Mouse (Mus musculus) neural tube, embryonic 11.5 days (tissue): ENCODE results near the gene Zfp329. TPM values are rescaled to one million over a fixed set of nuclear protein-coding genes. Genes with fewer than 3 reads are reported as not detected.
"Not testable (repeated sequence)": the region's sequence is repeated elsewhere in the genome, so short reads cannot be mapped to it uniquely, and the experiment has no call there.

Source experiments
- ATAC-seq: fragments of 200-750 bp; cut with Nextera tagmentation; 2 replicates; pipeline ENCODE4 v1.8.0; 2017; ENCODE audit warnings: moderate number of reproducible peaks, mild to moderate bottlenecking, moderate TSS enrichment, moderate library complexity; ENCODE audit not compliant: insufficient read depth, low FRiP score, low TSS enrichment
- DNase-seq: peaks from one replicate; pipeline ENCODE4 v3.0.0-alpha.2; 2015; ENCODE audit warnings: low spot score
- H3K27ac ChIP-seq: fragments of 300-500 bp; sonication (generic); 2 replicates; pipeline ENCODE4 v1.5.1; 2014; ENCODE audit warnings: low read depth, mild to moderate bottlenecking, low read length
- H3K27me3 ChIP-seq: fragments of 300-500 bp; sonication (generic); 2 replicates; pipeline ENCODE4 v1.6.1; 2014; ENCODE audit warnings: mild to moderate bottlenecking, low read length, mixed read lengths; ENCODE audit not compliant: control insufficient read depth, insufficient read depth
- H3K36me3 ChIP-seq: fragments of 300-500 bp; sonication (generic); 2 replicates; pipeline ENCODE4 v1.6.1; 2014; ENCODE audit warnings: mild to moderate bottlenecking, low read length, moderate library complexity, mixed read lengths; ENCODE audit not compliant: control insufficient read depth, insufficient read depth
- H3K4me1 ChIP-seq: fragments of 300-500 bp; sonication (generic); 2 replicates; pipeline ENCODE4 v1.6.1; 2014; ENCODE audit warnings: low read length, mixed read lengths; ENCODE audit not compliant: control insufficient read depth, insufficient read depth
- H3K4me2 ChIP-seq: fragments of 300-500 bp; sonication (generic); 2 replicates; pipeline ENCODE4 v1.6.1; 2014; ENCODE audit warnings: low read depth, mild to moderate bottlenecking, moderate library complexity
- H3K4me3 ChIP-seq: fragments of 300-500 bp; sonication (generic); 2 replicates; pipeline ENCODE4 v1.5.1; 2014; ENCODE audit warnings: low read depth, low read length
- H3K9ac ChIP-seq: fragments of 300-500 bp; sonication (generic); 2 replicates; pipeline ENCODE4 v1.6.1; 2014; ENCODE audit warnings: mild to moderate bottlenecking, low read length
- H3K9me3 ChIP-seq: fragments of 300-500 bp; sonication (generic); 2 replicates; pipeline ENCODE4 v1.6.1; 2016; ENCODE audit warnings: low read length; ENCODE audit not compliant: control insufficient read depth
- WGBS: fragments of 180-500 bp; shearing (Covaris S2); extraction: QIAGEN DNeasy Blood & Tissue Kit; methylation state at CpG from one replicate; pipeline ENCODE4 v1.1.7; 2014; 5-methylcytosine and 5-hydroxymethylcytosine counted together
- polyA plus RNA-seq: library from polyadenylated mRNA; unstranded; fragments of >200 nt; fragmentation: Nextera tagmentation; extraction: Ambion mirVana; gene quantifications from 2 replicates; pipeline ENCODE4 v1.2.1, GENCODE M21; 2014

The Zfp329 gene
- polyA plus RNA-seq, 1 experiment from 2014 or later: 19.2 TPM

- Histone ChIP-seq H3K4me1 (0 out of 2 replicates have a peak, but pooled peaks cover 3% of the 10 kb centered on the region), H3K4me3 (no peak overlapping the region), H3K36me3 (no peaks in the 10 kb centered on the region), H3K4me2 (no peak overlapping the region), H3K9ac (no peak overlapping the region), H3K9me3 (no peaks in the 10 kb centered on the region), H3K27me3 (no peaks in the 10 kb centered on the region), H3K27ac (no peak overlapping the region)
- WGBS: 92% methylated on average over 1 of the region's 1 CpGs
- no peak for ATAC-seq
- DNase-seq: no peak
Observed at GRCm38 (mm10) chr7:12799554-12799953, 19.1 kb downstream of the Zfp329 start.

- ATAC-seq: no peak
Observed at GRCm38 (mm10) chr7:12797971-12798370, 20.7 kb downstream of the Zfp329 start.

GRCm38 (mm10) chr7:12792624-12793023 lies 26.0 kb downstream of the Zfp329 start:
- not testable (repeated sequence) for H3K27me3 ChIP-seq, H3K4me2 ChIP-seq, ATAC-seq, H3K9me3 ChIP-seq, H3K27ac ChIP-seq, H3K4me3 ChIP-seq, DNase-seq, H3K9ac ChIP-seq, H3K36me3 ChIP-seq, H3K4me1 ChIP-seq
- WGBS: 88% methylated on average over 11 of the region's 11 CpGs

More at GRCm38 (mm10) chr7:12797971-12798370, 20.7 kb downstream of the Zfp329 start:
- no peak overlapping the region for H3K9ac ChIP-seq
- no peaks in the 10 kb centered on the region for H3K27me3 ChIP-seq
- DNase-seq: no peak
- no peaks in the 10 kb centered on the region for H3K36me3 ChIP-seq
- no peak overlapping the region for H3K27ac ChIP-seq
- H3K4me1 ChIP-seq: no peaks in the 10 kb centered on the region
- no peak overlapping the region for H3K4me3 ChIP-seq
- H3K4me2 ChIP-seq: no peak overlapping the region
- WGBS: 61% methylated on average over 2 of the region's 2 CpGs
- no peaks in the 10 kb centered on the region for H3K9me3 ChIP-seq

GRCm38 (mm10) chr7:12788025-12788424 lies 30.6 kb downstream of the Zfp329 start:
- Histone ChIP-seq H3K4me2 (no peak overlapping the region), H3K27ac (no peak overlapping the region), H3K4me1 (no peaks in the 10 kb centered on the region), H3K9me3 (no peaks in the 10 kb centered on the region), H3K27me3 (no peaks in the 10 kb centered on the region), H3K9ac (no peak overlapping the region), H3K4me3 (no peak overlapping the region), H3K36me3 (no peaks in the 10 kb centered on the region)
- ATAC-seq: no peak
- no peak for DNase-seq
- 30% methylated on average over 5 of the region's 5 CpGs for WGBS

GRCm38 (mm10) chr7:12787333-12787732 lies 31.3 kb downstream of the Zfp329 start:
- Histone ChIP-seq H3K27me3 (no peaks in the 10 kb centered on the region), H3K9ac (no peak overlapping the region), H3K27ac (no peak overlapping the region), H3K36me3 (no peaks in the 10 kb centered on the region), H3K4me1 (no peaks in the 10 kb centered on the region), H3K4me2 (no peak overlapping the region), H3K9me3 (no peaks in the 10 kb centered on the region), H3K4me3 (no peak overlapping the region)
- 77% methylated on average over 6 of the region's 6 CpGs for WGBS
- DNase-seq: no peak
- no peak for ATAC-seq

GRCm38 (mm10) chr7:12780151-12780830 lies 38.4 kb downstream of the Zfp329 start:
- Histone ChIP-seq H3K4me2 (peak overlapping the region; percentile 84), H3K9ac (peak overlapping the region; percentile 66), H3K36me3 (no peaks in the 10 kb centered on the region; the same call in 1 of the 2 replicates), H3K9me3 (no peaks in the 10 kb centered on the region), H3K4me1 (no peaks in the 10 kb centered on the region), H3K27ac (no peak overlapping the region), H3K27me3 (no peaks in the 10 kb centered on the region), H3K4me3 (peak overlapping the region; percentile 71)
- DNase-seq (peak; percentile 89), ATAC-seq (peak; percentile 92)
- WGBS: under 1% methylated on average over 57 of the region's 57 CpGs

- DNase-seq: no peak
- Histone ChIP-seq H3K4me2 (peak overlapping the region; percentile 84), H3K27ac (no peak overlapping the region), H3K4me3 (peak overlapping the region; percentile 71), H3K9ac (peak overlapping the region; percentile 66), H3K9me3 (no peaks in the 10 kb centered on the region), H3K4me1 (no peaks in the 10 kb centered on the region), H3K27me3 (no peaks in the 10 kb centered on the region), H3K36me3 (peaks cover under 1% of the 10 kb centered on the region)
- 21% methylated on average over 10 of the region's 10 CpGs for WGBS
- no peak; the same call in 1 of the 2 replicates for ATAC-seq
Observed at GRCm38 (mm10) chr7:12779782-12780150, 38.9 kb downstream of the Zfp329 start.

GRCm38 (mm10) chr7:12779141-12779540 lies 39.5 kb downstream of the Zfp329 start:
- no peak for DNase-seq

GRCm38 (mm10) chr7:12774606-12775005 lies 44.1 kb downstream of the Zfp329 start:
- Histone ChIP-seq H3K36me3 (peaks cover 9% of the 10 kb centered on the region), H3K9ac (no peak overlapping the region), H3K9me3 (no peaks in the 10 kb centered on the region; the same call in 1 of the 2 replicates), H3K4me3 (no peak overlapping the region), H3K4me2 (no peak overlapping the region), H3K4me1 (no peaks in the 10 kb centered on the region), H3K27ac (no peak overlapping the region), H3K27me3 (no peaks in the 10 kb centered on the region)
- no peak for ATAC-seq
- DNase-seq: no peak
- 95% methylated on average over 1 of the region's 1 CpGs for WGBS

More at GRCm38 (mm10) chr7:12779141-12779540, 39.5 kb downstream of the Zfp329 start:
- peaks cover 5% of the 10 kb centered on the region for H3K36me3 ChIP-seq
- no peak overlapping the region for H3K9ac ChIP-seq
- no peak overlapping the region for H3K4me2 ChIP-seq
- H3K9me3 ChIP-seq: no peaks in the 10 kb centered on the region
- no peak overlapping the region for H3K4me3 ChIP-seq
- H3K27me3 ChIP-seq: no peaks in the 10 kb centered on the region
- no peak overlapping the region for H3K27ac ChIP-seq
- H3K4me1 ChIP-seq: no peaks in the 10 kb centered on the region
- no peak for ATAC-seq
- WGBS: 92% methylated on average over 5 of the region's 5 CpGs
